9 mouse cellular contexts compared by ENCODE assay signal in the genomic region with DNA sequence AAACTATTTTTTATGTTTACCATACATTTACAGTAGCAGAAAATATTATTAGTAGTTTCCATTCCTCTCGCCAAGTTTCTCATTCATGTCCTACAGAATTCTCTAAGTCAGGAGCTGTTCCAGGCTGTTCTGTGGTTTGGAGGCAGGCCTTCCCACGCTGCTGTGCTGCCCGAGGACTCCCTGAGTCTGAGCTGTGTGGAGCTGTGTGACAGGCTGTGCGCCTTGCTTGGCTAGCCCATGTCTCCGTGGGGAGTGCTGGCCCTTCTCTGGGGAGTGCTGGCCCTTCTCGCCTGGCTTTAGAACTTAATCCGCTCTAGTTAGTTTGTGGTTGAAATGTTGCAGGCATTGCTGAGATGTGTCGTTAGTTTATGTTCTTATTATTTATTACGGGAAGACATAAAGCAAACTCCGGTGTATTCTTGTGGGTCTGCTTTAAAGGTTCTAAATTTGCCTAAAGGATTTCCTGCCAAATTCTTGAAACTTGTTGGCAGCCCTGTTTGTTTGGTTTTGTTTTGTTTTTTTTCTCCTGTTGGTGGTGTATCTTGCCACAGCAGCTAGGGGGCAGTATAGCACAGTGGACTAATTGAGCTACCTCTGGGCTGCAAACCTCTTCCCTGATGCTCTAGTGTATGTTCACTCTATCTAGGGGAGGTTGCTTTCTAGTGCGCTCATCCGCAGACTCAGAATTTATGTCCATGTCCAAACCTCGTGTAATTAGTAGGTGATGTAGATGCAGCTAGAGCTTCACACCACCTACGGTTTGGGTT. TPM values are rescaled to one million over a fixed set of nuclear protein-coding genes. Genes with fewer than 3 reads are reported as not detected.
DNase-seq lines count a peak whose midpoint lies in the region; TF ChIP-seq lines count a peak whose summit lies in the region.
"Had no signal": no experiment of that assay in that cellular context is flagged by ENCODE, and none has a peak within 500 bp of the region (broad histone marks: within the 10 kb centered on the region; RNA-seq: fewer than 3 reads in every experiment).

No protein-coding gene starts in this region.

- TF ChIP-seq POLR2A in myocyte (IDR thresholded peaks at IDR 0.05; ENCODE audit: insufficient read length, low read depth): no peak

- no peaks in the 10 kb centered on the region for H3K36me3 ChIP-seq in myocyte (ENCODE audit: control insufficient read depth, insufficient read depth)
- H3K36me3 ChIP-seq: heart, embryonic 13.5 days had no signal

- no peak overlapping the region for H3K4me3 ChIP-seq in myocyte
- H3K4me3 ChIP-seq: heart, embryonic 13.5 days had no signal

- no peak overlapping the region for H3ac ChIP-seq in myocyte (ENCODE audit: control insufficient read depth, insufficient read length)

- DNase-seq in ovary, postnatal 14 days (ENCODE audit: low spot score): peak; percentile 52
- no peak for DNase-seq in ovary, postnatal 10 days (ENCODE audit: low spot score)
- DNase-seq in R1 (ENCODE audit: low read depth, low spot score): peak; percentile 77
- peak; percentile 67 for DNase-seq in cerebellum, adult 9-11 months
- peak; percentile 49 to 66 for DNase-seq in heart, adult 9 months (ENCODE audit: low spot score in 2 of 2)
- DNase-seq in layer of hippocampus, adult 9-11 months: peak; percentile 52
- DNase-seq in ovary, adult 18-20 months (ENCODE audit: low spot score): no peak

- no peaks in the 10 kb centered on the region for H3K27me3 ChIP-seq in myocyte (ENCODE audit: control insufficient read depth, insufficient read depth, insufficient read length)
- H3K27me3 ChIP-seq: heart, embryonic 13.5 days had no signal

- peak overlapping the region; percentile 42 for H3K4me2 ChIP-seq in myocyte (ENCODE audit: low read depth)
- H3K4me2 ChIP-seq: heart, embryonic 13.5 days had no signal

- peaks cover 81% of the 10 kb centered on the region for H3K79me2 ChIP-seq in myocyte (ENCODE audit: control insufficient read depth, insufficient read depth)

TF ChIP-seq in myocyte, 11 proteins besides CTCF, POLR2A, EP300 and RAD21:
- no peak for TF ChIP-seq E2F4 (IDR thresholded peaks at IDR 0.05; ENCODE audit: insufficient read depth)
- TF ChIP-seq USF1 (IDR thresholded peaks at IDR 0.05; ENCODE audit: low read depth): no peak
- TF ChIP-seq MAX (IDR thresholded peaks at IDR 0.05; ENCODE audit: low read depth): no peak

RNA-seq across cellular contexts. Expression of a gene that starts 34.2 kb away (rescaled TPM):
- polyA plus RNA-seq in myocyte (2012; fragmentation: generic; extraction: Trizol): 7.4 TPM

Comparison
In these comparisons a context has a peak if more than half of its experiments do, and no peak if none do; other contexts are left out.
1. DNase-seq: peak in ovary, postnatal 14 days (single experiment), R1 (single experiment), cerebellum, adult 9-11 months (single experiment), heart, adult 9 months (2 of 2) and layer of hippocampus, adult 9-11 months (single experiment); none in ovary, postnatal 10 days (single experiment) and ovary, adult 18-20 months (single experiment).